Mouse (Mus musculus) heart, embryonic 12.5 days (tissue): ENCODE data around the gene Olfr1499. TPM values are rescaled to one million over a fixed set of nuclear protein-coding genes. Genes with fewer than 3 reads are reported as not detected.

ENCODE experiments used
- ATAC-seq: fragments of 200-750 bp; cut with Nextera tagmentation; 2 replicates; pipeline ENCODE4 v1.8.0; 2017; ENCODE audit warnings: moderate TSS enrichment, moderate library complexity; ENCODE audit not compliant: insufficient number of reproducible peaks, low FRiP score
- H3K27ac ChIP-seq: fragments of 300-500 bp; sonication (generic); 2 replicates; pipeline ENCODE4 v1.5.1; 2016; ENCODE audit warnings: mild to moderate bottlenecking, moderate library complexity; ENCODE audit not compliant: poor library complexity, severe bottlenecking
- H3K27me3 ChIP-seq: fragments of 300-500 bp; sonication (generic); replicated peaks from 2 replicates; pipeline ENCODE4 v1.6.1; 2016; ENCODE audit warnings: mild to moderate bottlenecking, moderate library complexity
- H3K36me3 ChIP-seq: fragments of 300-500 bp; sonication (generic); 2 replicates; pipeline ENCODE4 v1.6.1; 2016; ENCODE audit warnings: mild to moderate bottlenecking, moderate library complexity
- H3K4me1 ChIP-seq: fragments of 300-500 bp; sonication (generic); replicated peaks from 2 replicates; pipeline ENCODE4 v1.6.1; 2016; ENCODE audit warnings: mild to moderate bottlenecking
- H3K4me2 ChIP-seq: fragments of 300-500 bp; sonication (generic); 2 replicates; pipeline ENCODE4 v1.6.1; 2016; ENCODE audit warnings: mild to moderate bottlenecking, moderate library complexity
- H3K4me3 ChIP-seq: fragments of 300-500 bp; sonication (generic); 2 replicates; pipeline ENCODE4 v1.5.1; 2016; ENCODE audit warnings: mild to moderate bottlenecking
- H3K9ac ChIP-seq: fragments of 300-500 bp; sonication (generic); 2 replicates; pipeline ENCODE4 v1.6.1; 2016; ENCODE audit warnings: mild to moderate bottlenecking, moderate library complexity
- H3K9me3 ChIP-seq: fragments of 300-500 bp; sonication (generic); replicated peaks from 2 replicates; pipeline ENCODE4 v1.6.1; 2016; ENCODE audit warnings: mild to moderate bottlenecking, moderate library complexity
- WGBS: fragments of 180-500 bp; shearing (Covaris S2); methylation state at CpG from one replicate; pipeline ENCODE4 v1.1.7; 2016; 5-methylcytosine and 5-hydroxymethylcytosine counted together
- polyA plus RNA-seq: library from polyadenylated mRNA; unstranded; fragments of >200 nt; fragmentation: Nextera tagmentation; extraction: Ambion mirVana; gene quantifications from 2 replicates; pipeline ENCODE4 v1.2.1, GENCODE M21; 2016

The Olfr1499 gene
- polyA plus RNA-seq, 1 experiment from 2014 or later, result not detected

DNA sequence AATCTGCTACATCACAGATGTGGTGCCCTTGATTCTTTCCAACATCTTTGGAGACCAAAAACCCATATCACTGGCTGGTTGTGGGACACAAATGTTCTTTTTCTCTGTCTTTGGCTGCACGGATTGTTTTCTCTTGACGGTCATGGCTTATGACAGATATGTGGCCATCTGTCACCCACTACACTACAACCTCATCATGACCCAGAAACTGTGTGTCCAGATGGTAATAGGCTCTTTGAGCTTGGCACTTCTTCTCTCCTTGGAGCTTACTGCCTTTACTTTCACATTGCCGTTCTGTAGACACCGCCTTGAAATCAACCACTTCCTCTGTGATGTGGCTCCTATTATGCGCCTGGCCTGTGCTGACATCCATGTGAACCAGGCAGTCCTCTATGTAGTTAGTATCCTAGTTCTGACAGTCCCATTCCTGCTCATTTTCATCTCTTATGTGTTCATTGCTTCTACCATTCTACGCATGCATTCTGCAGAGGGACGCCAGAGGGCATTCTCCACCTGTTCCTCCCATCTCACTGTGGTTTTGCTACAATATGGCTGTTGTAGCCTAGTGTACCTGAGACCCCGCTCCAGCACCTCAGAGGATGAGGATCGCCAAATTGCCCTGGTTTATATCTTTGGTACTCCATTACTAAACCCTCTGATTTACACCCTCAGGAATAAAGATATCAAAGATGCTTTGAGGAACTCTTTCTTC, 50.5 kb downstream of the Olfr1499 start:
- Histone ChIP-seq H3K36me3 (no peaks in the 10 kb centered on the region), H3K27me3 (no peaks in the 10 kb centered on the region), H3K27ac (no peak overlapping the region), H3K9me3 (peaks cover 7% of the 10 kb centered on the region; the same call in 1 of the 2 replicates), H3K4me2 (no peak overlapping the region), H3K4me3 (no peak overlapping the region), H3K9ac (no peak overlapping the region), H3K4me1 (no peaks in the 10 kb centered on the region)
- WGBS, result 86% methylated on average over 9 of the region's 9 CpGs
- ATAC-seq, result no peak

DNA sequence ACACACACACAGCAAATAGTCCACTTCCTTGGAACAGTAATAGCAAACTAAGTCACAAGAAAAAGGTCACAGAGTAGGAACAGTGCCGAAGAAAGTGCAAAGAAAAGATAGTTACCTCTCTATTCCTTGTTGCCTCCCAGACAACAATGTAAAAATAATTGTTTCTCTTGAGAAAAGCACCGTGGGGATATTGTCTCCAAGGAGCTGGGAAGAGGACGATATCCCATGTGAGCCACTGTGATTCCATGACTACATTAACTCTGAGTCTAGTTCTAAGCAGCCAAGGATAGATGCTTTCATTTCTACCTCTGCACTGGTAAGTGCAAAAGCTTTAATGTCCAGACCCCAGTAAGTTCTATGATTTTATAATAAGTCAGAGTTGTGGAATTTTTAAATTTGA, 54.9 kb downstream of the Olfr1499 start, which contains the start of gene Olfr1495:
Gene Olfr1495 (plus strand): TSS at position 301 of the 400 bp plus-strand sequence.
- H3K27me3 ChIP-seq, result no peaks in the 10 kb centered on the region
- no peaks in the 10 kb centered on the region for H3K36me3 ChIP-seq
- no peak for ATAC-seq
- no peak within 1 kb of the TSS for H3K27ac ChIP-seq
- H3K9me3 ChIP-seq, result peaks cover 7% of the 10 kb centered on the region; the same call in 1 of the 2 replicates
- 69% methylated on average over 3 of the region's 3 CpGs for WGBS
- H3K4me1 ChIP-seq, result no peaks in the 10 kb centered on the region
- H3K4me2 ChIP-seq, result no peak within 1 kb of the TSS
- H3K9ac ChIP-seq, result no peak within 1 kb of the TSS
- H3K4me3 ChIP-seq, result no peak within 1 kb of the TSS

Other genes starting within 250 kb of the Olfr1499 start
- not detected in 2 replicates for gene Olfr1484, start 235.9 kb downstream of the Olfr1499 start, polyA plus RNA-seq
- not detected in 2 replicates for gene Olfr1487, start 202.1 kb downstream of the Olfr1499 start, polyA plus RNA-seq
- not detected in 2 replicates for gene Olfr1489, start 187.8 kb downstream of the Olfr1499 start, polyA plus RNA-seq
- not detected in 2 replicates for gene Olfr1490, start 168.4 kb downstream of the Olfr1499 start, polyA plus RNA-seq
- gene Olfr1491, start 122.2 kb downstream of the Olfr1499 start, polyA plus RNA-seq, result not detected in 2 replicates
- not detected in 2 replicates for gene Olfr1493-ps1, start 96.2 kb downstream of the Olfr1499 start, polyA plus RNA-seq
- not detected in 2 replicates for gene Olfr1494, start 79.7 kb downstream of the Olfr1499 start, polyA plus RNA-seq
- gene Olfr1495, start 54.8 kb downstream of the Olfr1499 start, polyA plus RNA-seq, result not detected in 2 replicates
- gene Olfr1496, start 41.6 kb downstream of the Olfr1499 start, polyA plus RNA-seq, result not detected in 2 replicates
- not detected in 2 replicates for gene Olfr1497, start 21.2 kb downstream of the Olfr1499 start, polyA plus RNA-seq
- not detected in 2 replicates for gene Olfr1500, start 11.0 kb upstream of the Olfr1499 start, polyA plus RNA-seq
- not detected in 2 replicates for gene Olfr1501, start 31.2 kb upstream of the Olfr1499 start, polyA plus RNA-seq
- not detected in 2 replicates for gene Olfr1502, start 42.3 kb upstream of the Olfr1499 start, polyA plus RNA-seq
- not detected in 2 replicates for gene Olfr1504, start 78.5 kb upstream of the Olfr1499 start, polyA plus RNA-seq
- gene Olfr1505, start 94.1 kb upstream of the Olfr1499 start, polyA plus RNA-seq, result not detected in 2 replicates